8 mouse cellular contexts compared by ENCODE assay signal in genomic region chr3:88177106-88177505, GRCm38 (mm10). TPM values are rescaled to one million over a fixed set of nuclear protein-coding genes. Genes with fewer than 3 reads are reported as not detected.
DNase-seq lines count a peak whose midpoint lies in the region; ATAC-seq and TF ChIP-seq lines count a peak whose summit lies in the region.

No protein-coding gene starts in this region.

- TF ChIP-seq EP300 in stomach, postnatal 0 days (optimal IDR thresholded peaks at IDR 0.05), result no peak

- TF ChIP-seq POLR2A in limb, embryonic 14.5 days (IDR thresholded peaks at IDR 0.05; ENCODE audit: borderline replicate concordance, extremely low read depth, insufficient read depth, insufficient read length), result no peak

- ATAC-seq in kidney, embryonic 15.5 days (replicated peaks; ENCODE audit: low FRiP score), result no peak
- no peak for ATAC-seq in limb, embryonic 14.5 days (ENCODE audit: low FRiP score, low read depth)
- no peak for ATAC-seq in stomach, postnatal 0 days (ENCODE audit: low FRiP score, low TSS enrichment)

- H3K9ac ChIP-seq in kidney, embryonic 15.5 days, result peak overlapping the region; percentile 69
- H3K9ac ChIP-seq in limb, embryonic 14.5 days (ENCODE audit: low read depth, low read length, severe bottlenecking), result peak overlapping the region; percentile 87
- peak overlapping the region; percentile 72 for H3K9ac ChIP-seq in stomach, postnatal 0 days (ENCODE audit: low read length)

- no peak for TF ChIP-seq CTCF in stomach, postnatal 0 days (IDR thresholded peaks at IDR 0.05; ENCODE audit: low read depth)

- peak overlapping the region; percentile 99 for H3K27ac ChIP-seq in kidney, embryonic 15.5 days
- H3K27ac ChIP-seq in limb, embryonic 14.5 days (replicated peaks; ENCODE audit: low read depth, low read length), result peak overlapping the region; percentile 98
- peak overlapping the region; percentile 97 for H3K27ac ChIP-seq in stomach, postnatal 0 days (replicated peaks)

- H3K4me3 ChIP-seq in kidney, embryonic 15.5 days (replicated peaks), result peak overlapping the region; percentile 68
- peak overlapping the region; percentile 61 for H3K4me3 ChIP-seq in limb, embryonic 14.5 days (replicated peaks; ENCODE audit: low read length)
- H3K4me3 ChIP-seq in stomach, postnatal 0 days (ENCODE audit: low read depth, low read length), result peak overlapping the region; percentile 50

- H3K4me2 ChIP-seq in kidney, embryonic 15.5 days, result peak overlapping the region; percentile 71
- H3K4me2 ChIP-seq in limb, embryonic 14.5 days (replicated peaks; ENCODE audit: low read depth, low read length, severe bottlenecking), result peak overlapping the region; percentile 64
- H3K4me2 ChIP-seq in stomach, postnatal 0 days (replicated peaks; ENCODE audit: low read depth), result peak overlapping the region; percentile 53

- peaks cover 9% of the 10 kb centered on the region for H3K4me1 ChIP-seq in kidney, embryonic 15.5 days
- no peaks in the 10 kb centered on the region for H3K4me1 ChIP-seq in limb, embryonic 14.5 days (ENCODE audit: control insufficient read depth, insufficient read depth, low read length)
- H3K4me1 ChIP-seq in stomach, postnatal 0 days (replicated peaks; ENCODE audit: control insufficient read depth, insufficient read depth), result peaks cover 5% of the 10 kb centered on the region; the same call in 1 of the 2 replicates

- no peak for DNase-seq in kidney, postnatal 4 days
- peak; percentile 78 for DNase-seq in MN1 (ENCODE audit: low spot score)
- DNase-seq in gastrocnemius, adult 18-20 months (ENCODE audit: low spot score), result peak; percentile 80
- peak; percentile 11 for DNase-seq in limb, embryonic 14.5 days (ENCODE audit: low spot score)
- no peak for DNase-seq in stomach, postnatal 0 days (ENCODE audit: low spot score)
- DNase-seq in retina, postnatal 1 day, result no peak
- DNase-seq in embryo, embryonic 10 days (ENCODE audit: low spot score), result no peak

- peaks cover 3% of the 10 kb centered on the region; the same call in 1 of the 2 replicates for H3K27me3 ChIP-seq in kidney, embryonic 15.5 days
- H3K27me3 ChIP-seq in limb, embryonic 14.5 days (ENCODE audit: control insufficient read depth, insufficient read depth, low read length), result no peaks in the 10 kb centered on the region
- no peaks in the 10 kb centered on the region for H3K27me3 ChIP-seq in stomach, postnatal 0 days (ENCODE audit: control insufficient read depth, insufficient read depth, low read length)

- H3K36me3 ChIP-seq in kidney, embryonic 15.5 days, result peaks cover 29% of the 10 kb centered on the region
- H3K36me3 ChIP-seq in limb, embryonic 14.5 days (ENCODE audit: control insufficient read depth, insufficient read depth, low read length), result peaks cover 22% of the 10 kb centered on the region; the same call in 1 of the 2 replicates
- no peaks in the 10 kb centered on the region for H3K36me3 ChIP-seq in stomach, postnatal 0 days (ENCODE audit: control insufficient read depth, insufficient read depth, low read length)

- 67% methylated on average over 5 of the region's 5 CpGs for WGBS in kidney, embryonic 15.5 days
- 70% methylated on average over 5 of the region's 5 CpGs for WGBS in limb, embryonic 14.5 days
- WGBS in stomach, postnatal 0 days, result 56% methylated on average over 5 of the region's 5 CpGs

- H3K9me3 ChIP-seq in kidney, embryonic 15.5 days (replicated peaks), result no peaks in the 10 kb centered on the region
- H3K9me3 ChIP-seq in limb, embryonic 14.5 days (ENCODE audit: control insufficient read depth, low read length), result no peaks in the 10 kb centered on the region
- no peaks in the 10 kb centered on the region for H3K9me3 ChIP-seq in stomach, postnatal 0 days (ENCODE audit: control insufficient read depth, low read length)

RNA-seq across cellular contexts. Expression of gene Mef2d, which starts 34.9 kb away (rescaled TPM):
- polyA plus RNA-seq in kidney, embryonic 15.5 days (2015; fragmentation: Nextera tagmentation; extraction: Ambion mirVana), result 18.5 and 21.5 TPM in 2 replicates
- total RNA-seq in gastrocnemius, adult 18-20 months (2021), result 100 to 1,000 TPM; 174 to 196 TPM
- 58.7 and 79.0 TPM in 2 replicates for polyA plus RNA-seq in limb, embryonic 14.5 days (2012; rRNA removed)
- 27.4 and 29.6 TPM in 2 replicates for polyA plus RNA-seq in limb, embryonic 14.5 days (2014; fragmentation: Nextera tagmentation; extraction: Ambion mirVana)
- 10.6 and 13.0 TPM in 2 replicates for polyA plus RNA-seq in stomach, postnatal 0 days (2015; fragmentation: Nextera tagmentation; extraction: Ambion mirVana)

Comparison
In these comparisons a context has a peak if more than half of its experiments do, and no peak if none do; other contexts are left out.
1. DNase-seq: peak in MN1 (single experiment), gastrocnemius, adult 18-20 months (single experiment) and limb, embryonic 14.5 days (single experiment); none in kidney, postnatal 4 days (0 of 2), stomach, postnatal 0 days (single experiment), retina, postnatal 1 day (single experiment) and embryo, embryonic 10 days (single experiment).
2. Peak in every context shown above with its lines, with median percentiles within 50 percentile points of each other: H3K27ac ChIP-seq, H3K4me2 ChIP-seq, H3K4me3 ChIP-seq and H3K9ac ChIP-seq.